Mouse (Mus musculus): ENCODE data around the gene Usp3.

Usp3 gene

GRCm38 (mm10) chr9:66571986-66572700 lies 20.8 kb downstream of the Usp3 start:
- no peak for DNase-seq (ENCODE audit: low spot score in 2 of 2)

DNA sequence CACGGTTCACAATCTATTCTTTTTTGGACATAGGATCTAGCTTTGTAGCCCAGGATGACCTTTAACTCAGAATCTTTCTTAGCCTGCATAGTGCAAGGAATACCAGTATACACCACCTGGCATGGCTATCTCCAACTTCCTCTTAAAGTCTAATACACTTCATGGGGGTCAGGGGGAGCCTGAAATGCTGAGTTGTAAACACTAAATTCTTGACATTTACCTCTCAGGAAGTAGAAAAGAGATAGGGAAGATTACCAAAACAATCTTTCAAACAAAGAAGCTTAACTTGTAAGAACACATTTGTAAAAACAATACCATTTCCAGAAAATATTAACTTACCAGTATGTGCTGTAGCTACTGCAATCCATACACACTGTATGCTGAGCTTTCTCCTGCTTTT lies 30.7 kb downstream of the Usp3 start:
- DNase-seq (ENCODE audit: low spot score in 2 of 2): no peak

DNA sequence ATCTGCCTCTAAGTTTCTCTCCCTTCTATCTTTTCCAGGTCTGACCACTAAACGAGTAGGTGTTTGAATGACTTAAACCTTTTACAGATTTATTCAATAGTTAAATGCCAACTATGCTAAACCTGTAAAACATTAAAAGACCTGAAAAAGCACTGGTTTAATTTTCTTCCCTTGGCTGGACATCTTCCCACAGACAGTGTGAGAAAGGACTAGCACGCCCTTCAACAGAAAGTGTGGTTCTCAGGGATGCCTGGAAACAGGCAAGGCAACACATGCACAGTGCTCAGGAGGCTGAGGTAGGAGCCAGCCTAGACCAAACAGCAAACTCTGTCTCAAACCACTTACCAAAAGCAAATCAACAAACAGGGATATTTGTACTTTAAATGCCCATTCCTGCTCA lies 31.4 kb downstream of the Usp3 start:
- DNase-seq (ENCODE audit: low spot score in 2 of 2): no peak

- no peak for DNase-seq (ENCODE audit: low spot score in 2 of 2)
Observed at GRCm38 (mm10) chr9:66560728-66561127, 32.2 kb downstream of the Usp3 start.

DNA sequence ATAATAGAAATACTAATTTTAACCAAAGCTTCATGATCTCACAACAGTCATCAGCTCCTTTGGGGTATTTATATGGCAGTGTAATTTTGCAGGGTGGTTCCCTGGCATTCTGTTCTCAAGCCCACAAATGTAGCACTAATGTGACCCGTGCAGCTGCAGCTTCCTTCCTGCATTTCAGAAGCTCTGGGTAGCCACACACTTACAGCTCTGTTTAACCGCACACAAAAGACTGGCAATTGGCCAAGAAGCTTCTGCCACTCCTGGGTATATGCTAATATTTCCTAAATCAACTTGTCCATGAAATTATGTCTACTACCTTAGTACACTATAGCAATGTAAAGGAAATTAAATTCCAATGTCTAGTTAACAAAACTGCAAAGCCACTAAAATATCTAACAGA lies 32.6 kb downstream of the Usp3 start:
- DNase-seq (ENCODE audit: low spot score in 2 of 2): peak in 1 of 2 experiments; percentile 17

- DNase-seq (ENCODE audit: low spot score in 2 of 2): no peak
Observed at GRCm38 (mm10) chr9:66558971-66559370, 34.0 kb downstream of the Usp3 start.

DNA sequence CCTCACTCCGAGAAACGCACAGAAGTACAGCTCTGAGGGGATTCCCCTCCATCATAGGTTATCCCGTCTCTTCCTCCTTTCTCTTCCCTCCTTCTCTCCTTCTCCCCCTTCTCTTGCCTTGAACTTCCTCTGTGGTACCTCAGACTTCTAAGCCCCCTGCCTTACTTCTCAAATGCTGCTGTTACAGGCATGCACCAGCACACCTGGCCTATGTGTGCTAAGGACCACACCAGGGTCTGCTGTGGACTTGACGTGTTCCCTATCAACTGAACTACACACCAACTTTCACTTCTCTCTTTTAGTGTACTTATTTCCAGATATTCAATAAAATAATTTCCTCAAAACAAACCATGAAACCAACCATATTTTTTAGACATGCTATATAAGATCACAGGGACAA lies 50.2 kb downstream of the Usp3 start:
- DNase-seq (ENCODE audit: low spot score in 2 of 2): no peak

DNA sequence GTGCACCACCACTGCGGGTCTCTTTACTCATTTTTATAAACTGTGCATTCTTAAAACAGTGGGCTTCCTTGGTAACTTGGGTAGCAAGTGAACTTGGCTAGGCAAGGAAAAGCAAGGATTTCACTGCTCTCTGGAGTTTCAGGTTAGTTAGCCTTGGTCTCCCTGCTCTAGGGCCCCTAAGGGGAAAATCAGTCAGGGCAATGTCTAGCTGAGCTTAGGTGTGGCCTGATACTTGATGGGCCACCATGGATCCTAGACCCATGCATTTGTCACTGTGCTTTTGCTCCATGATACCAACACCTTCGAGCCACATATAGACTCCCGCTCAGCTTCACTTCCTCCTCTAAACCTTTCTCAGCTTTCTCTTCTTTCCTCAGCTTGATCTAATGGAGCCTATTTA lies 71.3 kb downstream of the Usp3 start:
- DNase-seq (ENCODE audit: low spot score in 2 of 2): no peak

DNA sequence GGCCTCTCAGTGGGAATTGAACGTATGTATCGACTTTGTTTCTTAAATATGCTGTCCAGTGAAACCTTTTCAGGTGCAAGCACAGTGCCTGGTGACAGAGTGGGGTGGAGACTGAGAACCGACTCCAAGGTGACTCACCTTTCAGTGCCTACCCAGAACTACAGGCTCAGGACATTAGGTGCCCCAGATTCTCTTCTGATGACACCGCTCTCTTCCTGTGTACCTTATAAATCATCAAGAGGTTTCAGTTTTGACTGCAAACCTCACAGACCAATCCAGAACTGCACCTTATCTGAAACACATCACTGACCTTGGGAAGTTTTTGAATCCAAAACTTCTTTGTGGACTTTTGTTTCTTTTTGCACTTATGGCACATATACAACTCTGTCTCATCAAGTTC lies 72.6 kb downstream of the Usp3 start:
- DNase-seq (ENCODE audit: low spot score in 2 of 2): no peak

- no peak for DNase-seq (ENCODE audit: low spot score in 2 of 2)
Observed at GRCm38 (mm10) chr9:66518901-66519300, 74.0 kb downstream of the Usp3 start.

DNA sequence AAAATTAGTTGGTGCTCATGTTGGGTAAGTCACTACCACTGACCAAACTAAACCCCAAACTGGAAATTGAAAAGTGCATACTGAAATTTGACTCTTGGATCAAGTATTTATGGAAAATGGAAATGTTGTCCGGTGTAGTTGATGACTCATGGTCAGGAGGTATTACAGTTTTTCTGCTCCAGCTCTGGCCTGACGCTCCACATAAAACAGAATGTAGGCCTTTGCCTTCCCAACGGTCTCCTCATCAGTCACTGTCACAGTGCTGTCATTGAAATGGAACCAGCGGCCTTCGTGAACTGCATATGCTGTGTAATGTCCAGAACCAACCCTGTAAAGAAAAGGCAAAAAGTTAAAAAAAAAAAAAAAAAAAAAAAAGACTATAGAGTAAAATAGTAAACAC lies 74.7 kb downstream of the Usp3 start:
- DNase-seq (ENCODE audit: low spot score in 2 of 2): no peak

- DNase-seq (ENCODE audit: low spot score in 2 of 2): no peak
Observed at GRCm38 (mm10) chr9:66517746-66518145, 75.2 kb downstream of the Usp3 start.

GRCm38 (mm10) chr9:66516296-66516940 lies 76.5 kb downstream of the Usp3 start:
- DNase-seq (ENCODE audit: low spot score in 2 of 2): no peak

GRCm38 (mm10) chr9:66515680-66516210 lies 77.2 kb downstream of the Usp3 start:
- DNase-seq (ENCODE audit: low spot score in 2 of 2): no peak

- no peak for DNase-seq (ENCODE audit: low spot score in 2 of 2)
Observed at GRCm38 (mm10) chr9:66515115-66515514, 77.8 kb downstream of the Usp3 start.

DNA sequence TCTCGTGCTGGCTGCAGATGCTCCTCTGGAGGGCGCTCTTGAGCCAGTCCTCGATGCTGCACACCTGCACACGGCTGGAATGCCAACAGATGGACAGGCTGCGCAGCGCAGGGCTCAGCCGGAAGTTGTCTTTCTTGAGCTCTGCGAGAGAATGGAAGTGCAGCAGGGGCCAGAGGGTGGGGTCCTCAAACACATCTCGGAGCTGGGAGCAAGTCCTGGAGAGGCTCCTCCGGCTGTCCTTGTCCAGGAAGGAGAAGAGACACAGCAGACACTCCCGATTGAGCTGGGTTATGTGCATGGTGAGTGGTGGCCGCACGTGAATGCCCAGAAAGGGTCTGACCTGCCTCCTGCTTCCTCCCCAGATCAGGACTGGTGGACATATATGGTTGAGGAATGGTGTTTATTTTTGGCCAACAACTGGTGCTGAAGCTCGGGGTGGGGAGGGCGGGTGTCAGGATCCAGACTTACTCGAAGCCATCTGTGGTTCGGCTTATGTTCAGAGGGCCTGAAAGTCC lies 78.6 kb downstream of the Usp3 start, which contains the start of gene Fbxl22:
Gene Fbxl22 (minus strand): TSS at position 338 of the 515 bp plus-strand sequence.
- peak; percentile 35 to 82 for DNase-seq (ENCODE audit: low spot score in 2 of 2)

DNA sequence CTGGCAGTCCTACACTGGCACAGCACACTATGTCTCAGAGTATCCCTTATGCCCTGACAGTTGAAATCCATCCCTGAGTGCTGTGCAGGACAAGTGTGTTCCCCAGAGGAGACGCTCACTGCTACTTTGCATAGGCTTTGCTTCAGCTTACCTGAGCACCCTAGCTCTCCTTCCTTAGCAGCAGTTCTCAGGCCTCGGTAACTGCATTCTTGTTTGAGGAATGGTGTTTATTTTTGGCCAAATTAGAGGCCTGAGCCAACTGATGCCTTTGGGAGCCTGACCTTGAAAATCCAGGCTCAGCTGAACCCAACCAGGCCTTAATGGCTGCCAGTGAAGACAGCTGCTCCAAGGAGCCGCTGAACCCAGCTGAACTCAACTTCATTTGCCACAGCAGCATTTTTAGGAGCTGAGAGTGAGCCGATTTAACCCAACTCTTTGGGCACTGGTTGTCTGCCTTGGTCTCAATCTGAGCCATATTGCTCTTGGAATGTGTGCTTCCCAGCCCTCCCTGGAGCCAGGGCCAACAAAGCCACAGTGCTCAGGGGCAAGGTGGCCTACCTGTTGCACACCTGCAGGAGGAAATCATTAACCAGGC lies 79.2 kb downstream of the Usp3 start:
- no peak for DNase-seq (ENCODE audit: low spot score in 2 of 2)

DNA sequence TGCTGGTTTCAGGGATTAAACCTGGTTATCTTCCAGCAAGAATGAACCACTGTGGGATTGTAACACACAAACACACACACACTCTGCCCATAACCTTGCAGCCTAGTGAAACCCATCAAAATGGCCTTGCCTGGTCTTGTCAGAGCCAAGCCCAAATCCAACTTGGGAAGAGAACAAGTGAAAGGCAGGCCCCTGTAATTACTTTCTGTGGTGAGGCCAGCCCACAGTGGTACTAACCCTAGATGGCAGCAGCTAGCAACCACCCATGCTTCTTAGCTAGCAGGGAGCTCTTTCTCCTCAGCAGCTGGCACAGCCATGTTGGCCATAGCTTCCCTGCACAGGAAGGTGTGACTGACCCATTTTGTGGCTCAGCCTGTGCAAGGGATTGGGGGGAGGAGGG lies 79.8 kb downstream of the Usp3 start:
- DNase-seq (ENCODE audit: low spot score in 2 of 2): no peak

DNA sequence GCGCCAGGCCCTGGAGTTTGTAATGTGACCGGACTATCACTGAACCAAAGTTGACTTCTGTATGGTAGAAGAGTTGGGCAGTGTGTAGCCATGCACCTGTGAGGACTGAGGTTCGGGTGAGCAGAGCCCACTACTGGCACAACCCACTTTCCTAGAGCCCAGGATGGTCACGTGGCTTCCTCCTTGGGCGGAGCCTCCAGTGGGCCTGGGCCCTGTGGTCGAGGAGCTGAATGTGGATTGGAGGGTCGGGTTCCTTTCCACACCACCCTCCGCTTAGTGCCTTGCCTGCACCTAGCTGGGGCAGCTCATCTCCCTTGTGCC lies 80.6 kb downstream of the Usp3 start:
- DNase-seq (ENCODE audit: low spot score in 2 of 2): peak; percentile 76 to 86

- DNase-seq (ENCODE audit: low spot score in 2 of 2): peak; percentile 87 to 93
Observed at GRCm38 (mm10) chr9:66511580-66512350, 81.2 kb downstream of the Usp3 start.

- peak in 1 of 2 experiments; percentile 28 for DNase-seq (ENCODE audit: low spot score in 2 of 2)
Observed at GRCm38 (mm10) chr9:66510944-66511343, 82.0 kb downstream of the Usp3 start.

DNA sequence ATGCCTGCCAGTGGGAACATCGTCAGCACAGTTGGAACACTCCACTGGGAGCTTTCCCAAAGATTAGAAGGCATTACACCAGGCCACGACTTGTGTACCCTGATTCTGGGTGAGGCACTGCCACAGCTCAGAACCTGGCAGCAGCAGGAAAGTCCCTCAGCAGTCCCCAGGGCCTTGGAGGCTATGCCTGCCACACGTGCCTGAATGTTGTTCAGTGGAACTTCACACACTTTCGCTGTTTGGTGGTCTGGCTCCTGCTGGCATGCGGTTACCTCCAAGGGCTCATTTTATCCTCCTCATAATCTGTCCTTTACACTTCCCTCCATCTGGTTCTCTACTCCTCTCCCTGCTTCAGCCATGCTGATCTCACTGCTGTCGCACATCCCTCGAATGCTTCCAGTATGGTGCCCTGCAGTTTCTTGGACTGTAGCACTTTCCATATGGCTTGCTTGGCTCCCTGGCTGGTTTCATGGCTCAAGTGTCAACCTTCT lies 82.5 kb downstream of the Usp3 start:
- DNase-seq (ENCODE audit: low spot score in 2 of 2): no peak

Data from spleen, postnatal 4 days (tissue).